Mouse (Mus musculus) hindbrain, embryonic 12.5 days (tissue): ENCODE measurements at regions not wholly inside any gene's neighbourhood (a gene's known extent, or its start where the extent isn't known, plus 50 kb on each side); places are given as distances from the start of the nearest gene placed in this dataset.

ENCODE experiments used
- ATAC-seq: fragments of 200-750 bp; cut with Nextera tagmentation; 2 replicates; pipeline ENCODE4 v1.8.0; 2017; ENCODE audit warnings: moderate TSS enrichment; ENCODE audit not compliant: low FRiP score
- H3K27ac ChIP-seq: fragments of 300-500 bp; sonication (generic); 2 replicates; pipeline ENCODE4 v1.5.1; 2016; ENCODE audit warnings: mild to moderate bottlenecking
- H3K27me3 ChIP-seq: fragments of 300-500 bp; sonication (generic); 2 replicates; pipeline ENCODE4 v1.6.1; 2016; ENCODE audit warnings: mild to moderate bottlenecking
- H3K36me3 ChIP-seq: fragments of 300-500 bp; sonication (generic); 2 replicates; pipeline ENCODE4 v1.6.1; 2016; ENCODE audit warnings: mild to moderate bottlenecking
- H3K4me1 ChIP-seq: fragments of 300-500 bp; sonication (generic); 2 replicates; pipeline ENCODE4 v1.6.1; 2016
- H3K4me2 ChIP-seq: fragments of 300-500 bp; sonication (generic); replicated peaks from 2 replicates; pipeline ENCODE4 v1.6.1; 2016; ENCODE audit warnings: mild to moderate bottlenecking
- H3K4me3 ChIP-seq: fragments of 300-500 bp; sonication (generic); 2 replicates; pipeline ENCODE4 v1.5.1; 2016; ENCODE audit warnings: mild to moderate bottlenecking
- H3K9ac ChIP-seq: fragments of 300-500 bp; sonication (generic); 2 replicates; pipeline ENCODE4 v1.6.1; 2016; ENCODE audit warnings: mild to moderate bottlenecking, moderate library complexity
- H3K9me3 ChIP-seq: fragments of 300-500 bp; sonication (generic); replicated peaks from 2 replicates; pipeline ENCODE4 v1.6.1; 2016; ENCODE audit warnings: mild to moderate bottlenecking
- WGBS: fragments of 180-500 bp; shearing (Covaris S2); methylation state at CpG from one replicate; pipeline ENCODE4 v1.1.7; 2016; 5-methylcytosine and 5-hydroxymethylcytosine counted together

DNA sequence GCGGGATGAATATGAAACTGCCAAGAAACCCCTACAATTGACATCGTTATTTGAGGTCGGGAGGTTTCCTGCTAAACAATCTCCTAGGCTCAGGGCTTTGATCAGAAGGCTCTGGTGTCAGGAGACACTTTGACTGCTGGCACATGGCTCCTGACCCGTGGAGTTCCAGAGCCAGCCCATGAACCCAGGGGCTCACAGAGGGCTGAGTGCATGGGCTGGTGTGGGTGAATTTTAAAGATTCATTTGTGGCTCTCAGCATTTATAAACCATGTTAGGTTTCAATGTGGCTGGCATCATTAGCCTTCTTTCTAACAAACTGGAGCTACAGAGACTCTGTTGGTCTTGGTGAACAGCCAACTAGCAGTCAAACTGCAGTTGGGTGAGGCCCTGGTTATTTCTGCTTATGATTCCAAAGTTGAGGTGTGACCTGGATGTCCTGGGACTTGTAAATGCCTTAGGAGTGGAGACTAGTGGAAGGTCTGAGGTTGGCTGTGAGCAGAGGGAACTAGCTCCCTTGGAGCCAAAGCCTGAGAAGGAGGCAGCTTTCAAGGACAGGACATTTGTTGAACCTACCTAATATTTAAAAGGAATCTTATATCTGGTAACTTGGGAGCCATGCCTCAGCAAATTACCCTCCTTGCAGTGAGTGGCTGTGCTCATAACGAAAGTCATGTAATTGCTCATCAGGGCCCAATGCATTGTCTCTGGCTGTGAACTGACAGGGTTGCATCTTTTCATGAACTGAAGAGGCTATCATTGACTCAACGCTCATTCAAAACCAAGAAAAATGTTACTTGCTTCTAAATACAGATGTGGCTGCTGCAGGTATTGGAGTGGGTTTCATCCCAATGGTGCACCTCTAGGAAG is 108.0 kb upstream of the Mki67 start:
- WGBS, result 72% methylated on average over 6 of the region's 6 CpGs
- H3K4me2 ChIP-seq, result no peak overlapping the region
- no peaks in the 10 kb centered on the region; the same call in 1 of the 2 replicates for H3K27me3 ChIP-seq
- no peaks in the 10 kb centered on the region for H3K36me3 ChIP-seq
- no peak overlapping the region for H3K9ac ChIP-seq
- no peaks in the 10 kb centered on the region for H3K4me1 ChIP-seq
- H3K9me3 ChIP-seq, result no peaks in the 10 kb centered on the region
- ATAC-seq, result no peak
- no peak overlapping the region for H3K27ac ChIP-seq
- H3K4me3 ChIP-seq, result no peak overlapping the region

DNA sequence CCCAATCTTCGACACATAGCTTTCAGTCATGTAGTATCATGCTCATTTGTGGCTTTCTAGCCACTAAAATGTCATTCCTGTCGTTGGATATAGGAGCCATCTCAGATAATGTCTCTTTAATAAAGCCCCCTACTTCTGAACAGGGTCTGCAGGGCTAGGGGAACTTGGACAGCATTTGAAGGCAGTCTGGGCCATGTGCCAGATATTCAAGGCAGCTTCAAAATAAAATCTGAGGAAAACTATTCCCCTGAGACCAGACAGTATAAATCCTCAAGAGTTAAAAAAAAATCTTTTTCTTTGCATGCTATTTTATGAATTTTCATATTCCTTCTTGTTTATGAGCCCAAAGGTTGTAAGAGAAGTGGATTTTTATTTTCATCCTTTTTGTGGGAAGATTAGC is 113.1 kb upstream of the Mki67 start:
- WGBS, result 69% methylated on average over 2 of the region's 2 CpGs
- H3K36me3 ChIP-seq, result no peaks in the 10 kb centered on the region
- ATAC-seq, result no peak

GRCm38 (mm10) chr7:135833425-135833824 is 117.3 kb upstream of the Mki67 start:
- ATAC-seq, result no peak
- no peak overlapping the region for H3K27ac ChIP-seq
- no peaks in the 10 kb centered on the region for H3K36me3 ChIP-seq
- H3K9ac ChIP-seq, result no peak overlapping the region
- H3K9me3 ChIP-seq, result no peaks in the 10 kb centered on the region
- H3K27me3 ChIP-seq, result peaks cover 13% of the 10 kb centered on the region; the same call in 1 of the 2 replicates
- peaks cover 10% of the 10 kb centered on the region for H3K4me1 ChIP-seq
- WGBS, result 67% methylated on average over 9 of the region's 9 CpGs
- no peak overlapping the region for H3K4me3 ChIP-seq
- H3K4me2 ChIP-seq, result no peak overlapping the region

More for the DNA sequence above, 113.1 kb upstream of the Mki67 start:
- no peak overlapping the region for H3K27ac ChIP-seq
- no peak overlapping the region for H3K4me3 ChIP-seq
- H3K9me3 ChIP-seq, result no peaks in the 10 kb centered on the region
- H3K9ac ChIP-seq, result no peak overlapping the region
- no peak overlapping the region for H3K4me2 ChIP-seq
- no peaks in the 10 kb centered on the region for H3K27me3 ChIP-seq
- H3K4me1 ChIP-seq, result 0 out of 2 replicates have a peak, but pooled peaks cover 3% of the 10 kb centered on the region

GRCm38 (mm10) chr7:135836808-135837733 is 120.9 kb upstream of the Mki67 start:
- no peak overlapping the region for H3K4me3 ChIP-seq
- H3K9me3 ChIP-seq, result no peaks in the 10 kb centered on the region
- no peaks in the 10 kb centered on the region for H3K36me3 ChIP-seq
- 0 out of 2 replicates have a peak overlapping the region, but pooled peaks have one; percentile 1 for H3K9ac ChIP-seq
- 33% methylated on average over 12 of the region's 12 CpGs for WGBS
- H3K27me3 ChIP-seq, result peaks cover 14% of the 10 kb centered on the region; the same call in 1 of the 2 replicates
- no peak overlapping the region for H3K4me2 ChIP-seq
- peaks cover 10% of the 10 kb centered on the region for H3K4me1 ChIP-seq
- peak; percentile 78 for ATAC-seq
- H3K27ac ChIP-seq, result no peak overlapping the region

- no peak overlapping the region for H3K4me3 ChIP-seq
- no peak for ATAC-seq
- H3K4me2 ChIP-seq, result no peak overlapping the region
- H3K9ac ChIP-seq, result no peak overlapping the region
- no peak overlapping the region for H3K27ac ChIP-seq
- H3K9me3 ChIP-seq, result no peaks in the 10 kb centered on the region
- peaks cover 9% of the 10 kb centered on the region; the same call in 1 of the 2 replicates for H3K27me3 ChIP-seq
- H3K4me1 ChIP-seq, result peaks cover 12% of the 10 kb centered on the region
- WGBS, result 67% methylated on average over 5 of the region's 5 CpGs
- H3K36me3 ChIP-seq, result no peaks in the 10 kb centered on the region
These were observed 127.9 kb upstream of the Mki67 start for GRCm38 (mm10) chr7:135844018-135844417.

DNA sequence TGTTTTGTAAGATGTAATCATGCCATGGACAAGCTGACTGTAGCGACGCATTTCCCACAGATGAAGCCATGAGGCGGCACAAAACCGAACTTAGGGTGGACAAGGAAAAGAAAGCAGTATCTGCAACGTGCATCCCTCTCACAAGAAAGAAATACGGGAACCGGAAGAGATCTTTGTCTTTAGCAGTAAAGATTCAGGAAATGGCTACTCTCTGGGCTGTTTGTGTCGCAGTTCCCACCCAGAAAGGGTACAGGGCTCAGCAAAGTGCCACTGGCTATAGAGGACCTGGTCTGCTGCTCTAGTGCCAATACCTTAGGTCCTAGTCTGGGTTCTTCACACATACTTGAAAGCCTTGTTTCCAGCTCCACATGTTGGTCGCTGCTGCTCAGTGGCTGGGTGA is 131.1 kb upstream of the Mki67 start:
- 77% methylated on average over 9 of the region's 9 CpGs for WGBS
- Histone ChIP-seq H3K4me3 (no peak overlapping the region), H3K4me1 (peaks cover 12% of the 10 kb centered on the region), H3K36me3 (no peaks in the 10 kb centered on the region), H3K4me2 (no peak overlapping the region), H3K9ac (no peak overlapping the region), H3K27ac (no peak overlapping the region), H3K9me3 (no peaks in the 10 kb centered on the region), H3K27me3 (peaks cover 14% of the 10 kb centered on the region; the same call in 1 of the 2 replicates)
- no peak for ATAC-seq

- H3K4me1 ChIP-seq, result peaks cover 14% of the 10 kb centered on the region
- H3K9me3 ChIP-seq, result no peaks in the 10 kb centered on the region
- H3K27ac ChIP-seq, result no peak overlapping the region
- H3K27me3 ChIP-seq, result peaks cover 17% of the 10 kb centered on the region; the same call in 1 of the 2 replicates
- H3K4me2 ChIP-seq, result no peak overlapping the region
- H3K36me3 ChIP-seq, result no peaks in the 10 kb centered on the region
- H3K9ac ChIP-seq, result no peak overlapping the region
- no peak for ATAC-seq
- 61% methylated on average over 4 of the region's 4 CpGs for WGBS
- H3K4me3 ChIP-seq, result no peak overlapping the region
These were observed 132.0 kb upstream of the Mki67 start for GRCm38 (mm10) chr7:135848170-135848569.

GRCm38 (mm10) chr7:135848833-135849232 is 132.7 kb upstream of the Mki67 start:
- Histone ChIP-seq H3K4me1 (peaks cover 18% of the 10 kb centered on the region), H3K4me2 (no peak overlapping the region), H3K9me3 (no peaks in the 10 kb centered on the region), H3K36me3 (no peaks in the 10 kb centered on the region), H3K9ac (no peak overlapping the region), H3K4me3 (no peak overlapping the region), H3K27me3 (peaks cover 17% of the 10 kb centered on the region; the same call in 1 of the 2 replicates), H3K27ac (peak overlapping the region; percentile 30)
- no peak for ATAC-seq
- 61% methylated on average over 5 of the region's 5 CpGs for WGBS

DNA sequence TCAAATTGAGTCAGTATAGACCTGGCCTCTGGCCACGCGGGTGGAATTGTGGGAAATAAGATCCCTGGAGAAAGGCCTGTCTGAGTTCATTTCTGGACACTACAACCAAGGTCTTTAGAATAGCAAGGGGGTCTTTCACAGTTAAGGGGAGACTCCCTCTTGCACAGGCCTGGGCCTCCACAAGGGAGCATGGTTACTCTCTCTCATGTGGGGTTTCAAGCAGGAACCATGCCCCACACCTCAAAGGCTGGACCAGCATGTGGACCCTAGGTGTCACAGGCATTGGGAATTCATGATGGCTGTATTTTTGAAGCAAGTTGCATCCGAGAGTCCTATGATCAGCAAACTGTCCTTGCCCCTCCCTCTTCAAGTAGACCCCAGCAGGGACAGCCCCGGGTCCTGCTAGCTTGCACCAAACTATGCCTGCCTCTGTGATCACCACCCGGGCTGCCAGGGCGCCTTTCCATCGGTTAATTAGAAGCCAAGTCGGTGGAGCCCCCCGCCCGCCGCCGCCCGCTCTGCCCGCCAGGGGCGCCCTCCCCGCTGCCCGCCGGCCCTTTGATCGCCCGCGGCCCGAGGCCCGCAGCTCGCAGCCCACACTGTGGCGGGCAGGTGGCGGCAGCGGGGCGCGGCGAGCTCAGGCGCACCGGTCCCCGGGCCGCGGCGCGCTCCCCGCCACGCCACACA is 137.1 kb upstream of the Mki67 start:
- peak overlapping the region; percentile 57 for H3K4me2 ChIP-seq
- peak overlapping the region; percentile 25 for H3K4me3 ChIP-seq
- peaks cover 20% of the 10 kb centered on the region for H3K4me1 ChIP-seq
- peak overlapping the region; percentile 35; the same call in 1 of the 2 replicates for H3K27ac ChIP-seq
- H3K9me3 ChIP-seq, result no peaks in the 10 kb centered on the region
- 6% methylated on average over 38 of the region's 39 CpGs for WGBS
- H3K27me3 ChIP-seq, result peaks cover 11% of the 10 kb centered on the region; the same call in 1 of the 2 replicates
- ATAC-seq, result peak; percentile 80
- H3K9ac ChIP-seq, result peak overlapping the region; percentile 10; the same call in 1 of the 2 replicates
- H3K36me3 ChIP-seq, result no peaks in the 10 kb centered on the region

GRCm38 (mm10) chr7:135853814-135854324 is 137.7 kb upstream of the Mki67 start:
- ATAC-seq, result peak; percentile 16; the same call in 1 of the 2 replicates
- WGBS, result 18% methylated on average over 10 of the region's 10 CpGs
- H3K36me3 ChIP-seq, result no peaks in the 10 kb centered on the region
- H3K4me1 ChIP-seq, result peaks cover 17% of the 10 kb centered on the region
- H3K9ac ChIP-seq, result peak overlapping the region; percentile 10; the same call in 1 of the 2 replicates
- peak overlapping the region; percentile 35; the same call in 1 of the 2 replicates for H3K27ac ChIP-seq
- peak overlapping the region; percentile 57 for H3K4me2 ChIP-seq
- H3K9me3 ChIP-seq, result no peaks in the 10 kb centered on the region
- H3K4me3 ChIP-seq, result peak overlapping the region; percentile 25
- H3K27me3 ChIP-seq, result peaks cover 11% of the 10 kb centered on the region; the same call in 1 of the 2 replicates

GRCm38 (mm10) chr7:135860288-135860687 is 144.1 kb upstream of the Mki67 start:
- no peak for ATAC-seq
- H3K9ac ChIP-seq, result no peak overlapping the region
- no peak overlapping the region for H3K4me2 ChIP-seq
- peaks cover 29% of the 10 kb centered on the region for H3K4me1 ChIP-seq
- H3K27me3 ChIP-seq, result peaks cover 3% of the 10 kb centered on the region; the same call in 1 of the 2 replicates
- 72% methylated on average over 4 of the region's 4 CpGs for WGBS
- H3K36me3 ChIP-seq, result no peaks in the 10 kb centered on the region
- H3K4me3 ChIP-seq, result no peak overlapping the region
- no peaks in the 10 kb centered on the region for H3K9me3 ChIP-seq
- no peak overlapping the region for H3K27ac ChIP-seq
